Comparison of ENCODE assay signal across 9 mouse cellular contexts in the genomic region with DNA sequence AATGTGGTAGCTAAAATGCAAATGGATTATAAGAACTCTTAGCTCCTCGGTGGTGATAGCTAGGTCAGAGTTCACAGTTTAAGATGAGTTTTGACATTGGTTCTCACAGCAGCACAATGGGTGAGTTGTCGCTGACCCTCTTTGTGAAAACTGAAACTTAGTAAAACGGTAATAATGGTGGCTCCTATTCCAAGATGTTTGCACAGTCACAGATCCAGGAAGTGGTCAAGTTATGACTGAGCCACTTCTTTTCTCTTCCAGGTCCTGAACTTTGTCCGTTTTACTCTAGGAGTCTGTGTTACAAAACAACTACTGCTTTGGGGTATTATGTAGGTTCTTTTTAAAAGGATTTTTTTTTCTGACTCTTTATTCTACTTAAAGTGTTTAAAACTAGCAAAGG. TPM values are rescaled to one million over a fixed set of nuclear protein-coding genes. Genes with fewer than 3 reads are reported as not detected.
DNase-seq lines count a peak whose midpoint lies in the region; ATAC-seq and TF ChIP-seq lines count a peak whose summit lies in the region.
"Had no signal": no experiment of that assay in that cellular context is flagged by ENCODE, and none has a peak within 500 bp of the region (broad histone marks: within the 10 kb centered on the region; RNA-seq: fewer than 3 reads in every experiment).

No protein-coding gene starts in this region.

- 64% methylated on average over 4 of the region's 4 CpGs for WGBS in heart, embryonic 10.5 days
- WGBS in neural tube, embryonic 11.5 days: 68% methylated on average over 4 of the region's 4 CpGs
- WGBS in liver, embryonic 12.5 days (ENCODE audit: insufficient replicate concordance): 52% methylated on average over 4 of the region's 4 CpGs
- 37% methylated on average over 4 of the region's 4 CpGs for WGBS in stomach, postnatal 0 days

- H3K36me3 ChIP-seq in heart, embryonic 10.5 days: peaks cover 3% of the 10 kb centered on the region; the same call in 1 of the 2 replicates
- no peaks in the 10 kb centered on the region for H3K36me3 ChIP-seq in neural tube, embryonic 11.5 days (ENCODE audit: control insufficient read depth, insufficient read depth, low read length)
- H3K36me3 ChIP-seq in liver, embryonic 12.5 days: peaks cover 6% of the 10 kb centered on the region; the same call in 1 of the 2 replicates
- H3K36me3 ChIP-seq in stomach, postnatal 0 days (ENCODE audit: control insufficient read depth, insufficient read depth, low read length): no peaks in the 10 kb centered on the region

- H3K9me3 ChIP-seq in heart, embryonic 10.5 days: no peaks in the 10 kb centered on the region
- H3K9me3 ChIP-seq in neural tube, embryonic 11.5 days (ENCODE audit: control insufficient read depth, low read length): no peaks in the 10 kb centered on the region
- H3K9me3 ChIP-seq in liver, embryonic 12.5 days (replicated peaks): no peaks in the 10 kb centered on the region
- H3K9me3 ChIP-seq in stomach, postnatal 0 days (ENCODE audit: control insufficient read depth, low read length): no peaks in the 10 kb centered on the region

- H3K27me3 ChIP-seq in heart, embryonic 10.5 days (ENCODE audit: insufficient read depth, poor library complexity, severe bottlenecking): no peaks in the 10 kb centered on the region
- H3K27me3 ChIP-seq in neural tube, embryonic 11.5 days (ENCODE audit: control insufficient read depth, insufficient read depth, low read length): no peaks in the 10 kb centered on the region
- H3K27me3 ChIP-seq in liver, embryonic 12.5 days (replicated peaks): no peaks in the 10 kb centered on the region
- no peaks in the 10 kb centered on the region for H3K27me3 ChIP-seq in stomach, postnatal 0 days (ENCODE audit: control insufficient read depth, insufficient read depth, low read length)

- no peak for TF ChIP-seq EP300 in stomach, postnatal 0 days (optimal IDR thresholded peaks at IDR 0.05)

- no peak for TF ChIP-seq CTCF in stomach, postnatal 0 days (IDR thresholded peaks at IDR 0.05; ENCODE audit: low read depth)

- DNase-seq in heart, embryonic 10.5 days (ENCODE audit: low spot score): no peak
- DNase-seq in heart, postnatal 10 days: no peak
- no peak for DNase-seq in neural tube, embryonic 11.5 days (ENCODE audit: low spot score)
- no peak for DNase-seq in neural tube, embryonic 10.5 days (ENCODE audit: extremely low spot score, low spot score)
- DNase-seq in stomach, postnatal 0 days (ENCODE audit: low spot score): no peak
- no peak for DNase-seq in adrenal gland, adult 18-20 months (ENCODE audit: low spot score in 2 of 2)
- DNase-seq in cerebellum, postnatal 36 days: no peak
- DNase-seq: right cerebral cortex, postnatal 4 days had no signal

- ATAC-seq in neural tube, embryonic 11.5 days (ENCODE audit: insufficient read depth, low FRiP score, low TSS enrichment): no peak
- ATAC-seq in liver, embryonic 12.5 days: no peak
- ATAC-seq in stomach, postnatal 0 days (ENCODE audit: low FRiP score, low TSS enrichment): 0 out of 2 replicates have a peak, but pooled peaks have one; percentile 41

- H3K4me1 ChIP-seq in heart, embryonic 10.5 days: no peaks in the 10 kb centered on the region
- H3K4me1 ChIP-seq in neural tube, embryonic 11.5 days (ENCODE audit: control insufficient read depth, insufficient read depth, low read length): no peaks in the 10 kb centered on the region
- peaks cover 22% of the 10 kb centered on the region for H3K4me1 ChIP-seq in liver, embryonic 12.5 days
- H3K4me1 ChIP-seq in stomach, postnatal 0 days (replicated peaks; ENCODE audit: control insufficient read depth, insufficient read depth): no peaks in the 10 kb centered on the region

- no peak overlapping the region for H3K9ac ChIP-seq in neural tube, embryonic 11.5 days (ENCODE audit: low read length)
- H3K9ac ChIP-seq in liver, embryonic 12.5 days: peak overlapping the region; percentile 90
- no peak overlapping the region for H3K9ac ChIP-seq in stomach, postnatal 0 days (ENCODE audit: low read length)

- intact Hi-C loops in heart, postnatal 10 days (cut with DNase I): loop anchor here (5.0 kb wide), 2 partner anchors 71 to 79 kb away; no protein-coding TSS in a partner anchor

- H3K4me3 ChIP-seq in heart, embryonic 10.5 days: peak overlapping the region; percentile 91; the same call in 1 of the 2 replicates
- H3K4me3 ChIP-seq in neural tube, embryonic 11.5 days (ENCODE audit: low read depth, low read length): no peak overlapping the region
- peak overlapping the region; percentile 81 for H3K4me3 ChIP-seq in liver, embryonic 12.5 days
- H3K4me3 ChIP-seq in stomach, postnatal 0 days (ENCODE audit: low read depth, low read length): peak overlapping the region; percentile 88

- no peak overlapping the region for H3K27ac ChIP-seq in heart, embryonic 10.5 days
- H3K27ac ChIP-seq in neural tube, embryonic 11.5 days (ENCODE audit: low read depth, low read length): no peak overlapping the region
- no peak overlapping the region for H3K27ac ChIP-seq in liver, embryonic 12.5 days
- no peak overlapping the region for H3K27ac ChIP-seq in stomach, postnatal 0 days (replicated peaks)

- H3K4me2 ChIP-seq in neural tube, embryonic 11.5 days (ENCODE audit: low read depth): peak overlapping the region; percentile 38; the same call in 1 of the 2 replicates
- H3K4me2 ChIP-seq in liver, embryonic 12.5 days: peak overlapping the region; percentile 78
- peak overlapping the region; percentile 77 for H3K4me2 ChIP-seq in stomach, postnatal 0 days (replicated peaks; ENCODE audit: low read depth)

RNA-seq across cellular contexts. Expression of a gene that starts 1.9 kb away (rescaled TPM):
- 9.8 and 14.4 TPM in 2 replicates for polyA plus RNA-seq in heart, embryonic 10.5 days (2016; fragmentation: Nextera tagmentation; extraction: Ambion mirVana)
- 1 to 10 TPM; 4.4 to 4.8 TPM for total RNA-seq in heart, postnatal 10 days (2021)
- polyA plus RNA-seq in neural tube, embryonic 11.5 days (2014; fragmentation: Nextera tagmentation; extraction: Ambion mirVana): 22.4 and 24.5 TPM in 2 replicates
- polyA plus RNA-seq in liver, embryonic 12.5 days (2016; fragmentation: Nextera tagmentation; extraction: Ambion mirVana): 25.3 and 26.3 TPM in 2 replicates
- polyA plus RNA-seq in stomach, postnatal 0 days (2015; fragmentation: Nextera tagmentation; extraction: Ambion mirVana): 27.3 and 29.1 TPM in 2 replicates
- total RNA-seq in adrenal gland, adult 18-20 months (2021): 10 to 100 TPM; 10.5 to 13.9 TPM

RNA-seq across cellular contexts. Expression of a gene that starts 32.0 kb away (rescaled TPM):
- polyA plus RNA-seq in heart, embryonic 10.5 days (2016; fragmentation: Nextera tagmentation; extraction: Ambion mirVana): 13.2 and 14.7 TPM in 2 replicates
- total RNA-seq in heart, postnatal 10 days (2021): 1 to 10 TPM; 6.3 to 7.8 TPM
- polyA plus RNA-seq in neural tube, embryonic 11.5 days (2014; fragmentation: Nextera tagmentation; extraction: Ambion mirVana): 15.0 and 16.3 TPM in 2 replicates
- polyA plus RNA-seq in liver, embryonic 12.5 days (2016; fragmentation: Nextera tagmentation; extraction: Ambion mirVana): 11.9 and 12.6 TPM in 2 replicates
- 4.9 and 5.7 TPM in 2 replicates for polyA plus RNA-seq in stomach, postnatal 0 days (2015; fragmentation: Nextera tagmentation; extraction: Ambion mirVana)
- total RNA-seq in adrenal gland, adult 18-20 months (2021): 1 to 10 TPM; 7.6 to 9.4 TPM
